Mouse (Mus musculus) liver, embryonic 14.5 days (tissue): ENCODE measurements around the gene Gm9972. TPM values are rescaled to one million over a fixed set of nuclear protein-coding genes. Genes with fewer than 3 reads are reported as not detected.

Experiments used
- ATAC-seq: fragments of 200-750 bp; cut with Nextera tagmentation; 2 replicates; pipeline ENCODE4 v1.8.0; 2017; ENCODE audit warnings: moderate number of reproducible peaks, mild to moderate bottlenecking, moderate library complexity; ENCODE audit not compliant: insufficient read depth
- DNase-seq, 3 experiments: peaks; one replicate each; pipeline ENCODE4 v3.0.0-alpha.2; 2012 to 2013; ENCODE audit warnings: low read depth in 3 of 3, low spot score in 3 of 3
- H3K27ac ChIP-seq: fragments of 300-500 bp; sonication (generic); 2 replicates; pipeline ENCODE4 v1.5.1; 2014; ENCODE audit warnings: moderate library complexity, mild to moderate bottlenecking, control low read depth, inconsistent platforms
- H3K27me3 ChIP-seq: fragments of 300-500 bp; sonication (generic); 2 replicates; pipeline ENCODE4 v1.6.1; 2014; ENCODE audit warnings: mild to moderate bottlenecking, low read length, moderate library complexity; ENCODE audit not compliant: control insufficient read depth, insufficient read depth
- H3K36me3 ChIP-seq: fragments of 300-500 bp; sonication (generic); replicated peaks from 2 replicates; pipeline ENCODE4 v1.6.1; 2014; ENCODE audit warnings: low read depth; ENCODE audit not compliant: control insufficient read depth, insufficient read depth
- H3K4me1 ChIP-seq, 2 experiments: fragments of 200-500 bp in 1 of 2; fragments of 300-500 bp in 1 of 2; sonication (generic) in 1 of 2; replicated peaks; 2 replicates each; pipeline ENCODE4 v1.6.1; 2012 to 2014; ENCODE audit warnings: antibody characterized with exemption in 1 of 2, inconsistent platforms in 1 of 2, low read length in 1 of 2; ENCODE audit not compliant: control insufficient read depth in 2 of 2, insufficient read depth in 2 of 2
- H3K4me2 ChIP-seq: fragments of 300-500 bp; sonication (generic); 2 replicates; pipeline ENCODE4 v1.6.1; 2014; ENCODE audit warnings: low read depth, mild to moderate bottlenecking, control low read depth, moderate library complexity
- H3K4me3 ChIP-seq, 2 experiments: fragments of 200-500 bp in 1 of 2; fragments of 300-500 bp in 1 of 2; sonication (generic) in 1 of 2; 2 replicates each; pipeline ENCODE4 v1.5.1; 2012 to 2014; ENCODE audit warnings: low read depth in 2 of 2, low read length in 2 of 2, mild to moderate bottlenecking in 2 of 2, control low read depth in 1 of 2, inconsistent platforms in 1 of 2, moderate library complexity in 1 of 2; ENCODE audit not compliant: insufficient read depth in 1 of 2
- H3K9ac ChIP-seq: fragments of 300-500 bp; sonication (generic); replicated peaks from 2 replicates; pipeline ENCODE4 v1.6.1; 2014; ENCODE audit warnings: mild to moderate bottlenecking, control low read depth, moderate library complexity
- H3K9me3 ChIP-seq: fragments of 300-500 bp; sonication (generic); 2 replicates; pipeline ENCODE4 v1.6.1; 2016; ENCODE audit warnings: low read length, mixed read lengths; ENCODE audit not compliant: control insufficient read depth
- CTCF ChIP-seq: IDR thresholded peaks from 2 replicates; pipeline ENCODE4 v1.5.1; 2016; ENCODE audit warnings: antibody characterized with exemption, low read depth, control low read depth
- EP300 ChIP-seq: IDR thresholded peaks from 2 replicates; pipeline ENCODE4 v1.6.1; 2016; ENCODE audit warnings: antibody characterized with exemption, low read depth
- WGBS: fragments of 180-500 bp; shearing (Covaris S2); extraction: QIAGEN DNeasy Blood & Tissue Kit; methylation state at CpG from one replicate; pipeline ENCODE4 v1.1.7; 2014; ENCODE audit not compliant: insufficient replicate concordance; 5-methylcytosine and 5-hydroxymethylcytosine counted together
- polyA plus RNA-seq, 2 experiments: library from polyadenylated mRNA; depleted of rRNA in 1 of 2; stranded (reverse) in 1 of 2; unstranded in 1 of 2; fragments of >200 nt; fragmentation: Nextera tagmentation in 1 of 2; extraction: Ambion mirVana in 1 of 2; gene quantifications; 2 replicates each; pipeline versions ENCODE4 v1.2.1 to v1.2.3; 2012 to 2014

Gene Gm9972
- polyA plus RNA-seq, 2 experiments: not detected

GRCm38 (mm10) chr11:43059437-43059970 is 24.0 kb downstream of the Gm9972 start:
- Histone ChIP-seq H3K27ac (no peak overlapping the region), H3K4me1 (no peaks in the 10 kb centered on the region), H3K9ac (no peak overlapping the region), H3K27me3 (no peaks in the 10 kb centered on the region), H3K9me3 (no peaks in the 10 kb centered on the region), H3K4me2 (no peak overlapping the region), H3K4me3 (no peak overlapping the region), H3K36me3 (no peaks in the 10 kb centered on the region)
- DNase-seq: no peak
- no peak for TF ChIP-seq CTCF
- no peak for TF ChIP-seq EP300
- 28% methylated on average over 5 of the region's 5 CpGs for WGBS
- ATAC-seq: no peak

GRCm38 (mm10) chr11:43062286-43062685 is 26.7 kb downstream of the Gm9972 start:
- Histone ChIP-seq H3K27me3 (no peaks in the 10 kb centered on the region), H3K4me2 (no peak overlapping the region), H3K9me3 (no peaks in the 10 kb centered on the region), H3K27ac (no peak overlapping the region), H3K4me1 (no peaks in the 10 kb centered on the region), H3K4me3 (no peak overlapping the region), H3K9ac (no peak overlapping the region), H3K36me3 (no peaks in the 10 kb centered on the region)
- ATAC-seq (no peak), DNase-seq (no peak)
- 40% methylated on average over 3 of the region's 3 CpGs for whole genome bisulfite sequencing
- TF ChIP-seq EP300 (no peak), CTCF (no peak)

GRCm38 (mm10) chr11:43086309-43087050 is 50.9 kb downstream of the Gm9972 start:
- DNase-seq: no peak
- WGBS: 54% methylated on average over 8 of the region's 8 CpGs
- TF ChIP-seq EP300 (no peak), CTCF (no peak)

More at GRCm38 (mm10) chr11:43086309-43087050, 50.9 kb downstream of the Gm9972 start:
- Histone ChIP-seq H3K4me2 (no peak overlapping the region), H3K4me3 (no peak overlapping the region), H3K9me3 (no peaks in the 10 kb centered on the region), H3K27ac (no peak overlapping the region), H3K4me1 (no peaks in the 10 kb centered on the region), H3K9ac (no peak overlapping the region), H3K36me3 (no peaks in the 10 kb centered on the region), H3K27me3 (no peaks in the 10 kb centered on the region)
- ATAC-seq: no peak

Other genes with a start within 250 kb of the Gm9972 start
- gene Atp10b, start 114.1 kb downstream of the Gm9972 start, polyA plus RNA-seq (2012; rRNA removed): 0.01 TPM in 1 of 2 replicates, not detected in the other
- not detected in 2 replicates for gene Atp10b, start 114.1 kb downstream of the Gm9972 start, polyA plus RNA-seq (2014; fragmentation: Nextera tagmentation; extraction: Ambion mirVana)